Mouse (Mus musculus): ENCODE measurements around the gene Clstn1. TPM values are rescaled to one million over a fixed set of nuclear protein-coding genes. Genes with fewer than 3 reads are reported as not detected.

The Clstn1 gene
- polyA plus RNA-seq, 1 experiment = 324 TPM

GRCm38 (mm10) chr4:149569781-149570497 lies 16.3 kb upstream of the Clstn1 start:
- H3K27ac ChIP-seq (ENCODE audit: insufficient read depth, low read length) = no peak overlapping the region
- TF ChIP-seq CTCF (IDR thresholded peaks at IDR 0.05; ENCODE audit: borderline replicate concordance, insufficient read depth, low read depth, low read length) (no peak), POLR2A (IDR thresholded peaks at IDR 0.05; ENCODE audit: borderline replicate concordance, insufficient read depth, low read length) (no peak)
- no peak for DNase-seq
- H3K4me1 ChIP-seq (ENCODE audit: control insufficient read depth, insufficient read depth, low read length) = peaks cover 40% of the 10 kb centered on the region
- H3K4me3 ChIP-seq (replicated peaks; ENCODE audit: insufficient read depth, low read depth, low read length) = no peak overlapping the region
- no peaks in the 10 kb centered on the region for H3K27me3 ChIP-seq (ENCODE audit: control insufficient read depth, insufficient read depth, low read length)
- WGBS = 74% methylated on average over 6 of the region's 6 CpGs

GRCm38 (mm10) chr4:149570498-149570863 lies 15.8 kb upstream of the Clstn1 start:
- H3K27me3 ChIP-seq (ENCODE audit: control insufficient read depth, insufficient read depth, low read length) = no peaks in the 10 kb centered on the region
- 92% methylated on average over 4 of the region's 4 CpGs for WGBS
- TF ChIP-seq CTCF (IDR thresholded peaks at IDR 0.05; ENCODE audit: borderline replicate concordance, insufficient read depth, low read depth, low read length) (no peak), POLR2A (IDR thresholded peaks at IDR 0.05; ENCODE audit: borderline replicate concordance, insufficient read depth, low read length) (no peak)
- DNase-seq = no peak
- H3K27ac ChIP-seq (ENCODE audit: insufficient read depth, low read length) = no peak overlapping the region
- peaks cover 36% of the 10 kb centered on the region for H3K4me1 ChIP-seq (ENCODE audit: control insufficient read depth, insufficient read depth, low read length)
- no peak overlapping the region for H3K4me3 ChIP-seq (replicated peaks; ENCODE audit: insufficient read depth, low read depth, low read length)

- WGBS = 48% methylated on average over 5 of the region's 5 CpGs
- H3K27ac ChIP-seq (ENCODE audit: insufficient read depth, low read length) = peak overlapping the region; percentile 27; the same call in 1 of the 2 replicates
These were observed 15.1 kb upstream of the Clstn1 start for GRCm38 (mm10) chr4:149571209-149571608.

GRCm38 (mm10) chr4:149571651-149572149 lies 14.6 kb upstream of the Clstn1 start:
- TF ChIP-seq CTCF (IDR thresholded peaks at IDR 0.05; ENCODE audit: borderline replicate concordance, insufficient read depth, low read depth, low read length) (no peak), POLR2A (IDR thresholded peaks at IDR 0.05; ENCODE audit: borderline replicate concordance, insufficient read depth, low read length) (no peak)
- H3K27ac ChIP-seq (ENCODE audit: insufficient read depth, low read length) = peak overlapping the region; percentile 27; the same call in 1 of the 2 replicates
- WGBS = 24% methylated on average over 8 of the region's 8 CpGs
- peaks cover 32% of the 10 kb centered on the region for H3K4me1 ChIP-seq (ENCODE audit: control insufficient read depth, insufficient read depth, low read length)
- DNase-seq = peak; percentile 53 to 71
- no peaks in the 10 kb centered on the region for H3K27me3 ChIP-seq (ENCODE audit: control insufficient read depth, insufficient read depth, low read length)
- no peak overlapping the region for H3K4me3 ChIP-seq (replicated peaks; ENCODE audit: insufficient read depth, low read depth, low read length)

More at GRCm38 (mm10) chr4:149571209-149571608, 15.1 kb upstream of the Clstn1 start:
- peak in 1 of 2 experiments; percentile 30 for DNase-seq
- Histone ChIP-seq H3K27me3 (ENCODE audit: control insufficient read depth, insufficient read depth, low read length) (no peaks in the 10 kb centered on the region), H3K4me3 (replicated peaks; ENCODE audit: insufficient read depth, low read depth, low read length) (no peak overlapping the region), H3K4me1 (ENCODE audit: control insufficient read depth, insufficient read depth, low read length) (peaks cover 32% of the 10 kb centered on the region)
- no peak for TF ChIP-seq CTCF (IDR thresholded peaks at IDR 0.05; ENCODE audit: borderline replicate concordance, insufficient read depth, low read depth, low read length)

GRCm38 (mm10) chr4:149572446-149572845 lies 13.8 kb upstream of the Clstn1 start:
- Histone ChIP-seq H3K27me3 (ENCODE audit: control insufficient read depth, insufficient read depth, low read length) (no peaks in the 10 kb centered on the region), H3K27ac (ENCODE audit: insufficient read depth, low read length) (no peak overlapping the region), H3K4me1 (ENCODE audit: control insufficient read depth, insufficient read depth, low read length) (peaks cover 31% of the 10 kb centered on the region), H3K4me3 (replicated peaks; ENCODE audit: insufficient read depth, low read depth, low read length) (no peak overlapping the region)
- no peak for TF ChIP-seq CTCF (IDR thresholded peaks at IDR 0.05; ENCODE audit: borderline replicate concordance, insufficient read depth, low read depth, low read length)
- no peak for TF ChIP-seq POLR2A (IDR thresholded peaks at IDR 0.05; ENCODE audit: borderline replicate concordance, insufficient read depth, low read length)
- DNase-seq = peak in 1 of 2 experiments; percentile 4
- WGBS = 39% methylated on average over 9 of the region's 9 CpGs

- peaks cover 27% of the 10 kb centered on the region for H3K4me1 ChIP-seq (ENCODE audit: control insufficient read depth, insufficient read depth, low read length)
- no peak for DNase-seq
- no peaks in the 10 kb centered on the region for H3K27me3 ChIP-seq (ENCODE audit: control insufficient read depth, insufficient read depth, low read length)
- no peak overlapping the region for H3K4me3 ChIP-seq (replicated peaks; ENCODE audit: insufficient read depth, low read depth, low read length)
- WGBS = 70% methylated on average over 8 of the region's 8 CpGs
- H3K27ac ChIP-seq (ENCODE audit: insufficient read depth, low read length) = no peak overlapping the region
- no peak for TF ChIP-seq POLR2A (IDR thresholded peaks at IDR 0.05; ENCODE audit: borderline replicate concordance, insufficient read depth, low read length)
- no peak for TF ChIP-seq CTCF (IDR thresholded peaks at IDR 0.05; ENCODE audit: borderline replicate concordance, insufficient read depth, low read depth, low read length)
These were observed 13.4 kb upstream of the Clstn1 start for GRCm38 (mm10) chr4:149572851-149573250.

GRCm38 (mm10) chr4:149574391-149574821 lies 11.9 kb upstream of the Clstn1 start:
- H3K4me1 ChIP-seq (ENCODE audit: control insufficient read depth, insufficient read depth, low read length) = peaks cover 24% of the 10 kb centered on the region
- no peaks in the 10 kb centered on the region for H3K27me3 ChIP-seq (ENCODE audit: control insufficient read depth, insufficient read depth, low read length)
- TF ChIP-seq POLR2A (IDR thresholded peaks at IDR 0.05; ENCODE audit: borderline replicate concordance, insufficient read depth, low read length) = no peak
- no peak for TF ChIP-seq CTCF (IDR thresholded peaks at IDR 0.05; ENCODE audit: borderline replicate concordance, insufficient read depth, low read depth, low read length)
- 80% methylated on average over 14 of the region's 14 CpGs for WGBS
- no peak for DNase-seq
- H3K4me3 ChIP-seq (replicated peaks; ENCODE audit: insufficient read depth, low read depth, low read length) = no peak overlapping the region
- H3K27ac ChIP-seq (ENCODE audit: insufficient read depth, low read length) = no peak overlapping the region

GRCm38 (mm10) chr4:149576061-149576460 lies 10.2 kb upstream of the Clstn1 start:
- H3K4me1 ChIP-seq (ENCODE audit: control insufficient read depth, insufficient read depth, low read length) = peaks cover 14% of the 10 kb centered on the region
- 91% methylated on average over 9 of the region's 9 CpGs for WGBS
- TF ChIP-seq CTCF (IDR thresholded peaks at IDR 0.05; ENCODE audit: borderline replicate concordance, insufficient read depth, low read depth, low read length) (no peak), POLR2A (IDR thresholded peaks at IDR 0.05; ENCODE audit: borderline replicate concordance, insufficient read depth, low read length) (no peak)

More at GRCm38 (mm10) chr4:149576061-149576460, 10.2 kb upstream of the Clstn1 start:
- no peak overlapping the region for H3K27ac ChIP-seq (ENCODE audit: insufficient read depth, low read length)
- no peak for DNase-seq
- H3K27me3 ChIP-seq (ENCODE audit: control insufficient read depth, insufficient read depth, low read length) = no peaks in the 10 kb centered on the region
- H3K4me3 ChIP-seq (replicated peaks; ENCODE audit: insufficient read depth, low read depth, low read length) = no peak overlapping the region

All from cerebellum, adult 2 months (tissue).